Mouse (Mus musculus) hindbrain, embryonic 10.5 days (tissue): ENCODE data around the gene Fkbp1b. TPM values are rescaled to one million over a fixed set of nuclear protein-coding genes. Genes with fewer than 3 reads are reported as not detected.

ENCODE experiments used
- DNase-seq: peaks from one replicate; pipeline ENCODE4 v3.0.0-alpha.2; 2017; ENCODE audit warnings: low spot score
- H3K27ac ChIP-seq: fragments of 300-500 bp; sonication (generic); 2 replicates; pipeline ENCODE4 v1.5.1; 2016; ENCODE audit warnings: mild to moderate bottlenecking, moderate library complexity
- H3K27me3 ChIP-seq: fragments of 300-500 bp; sonication (generic); 2 replicates; pipeline ENCODE4 v1.6.1; 2016; ENCODE audit warnings: mild to moderate bottlenecking; ENCODE audit not compliant: poor library complexity, insufficient read depth, severe bottlenecking
- H3K36me3 ChIP-seq: fragments of 300-500 bp; sonication (generic); 2 replicates; pipeline ENCODE4 v1.6.1; 2016; ENCODE audit warnings: mild to moderate bottlenecking, moderate library complexity
- H3K4me1 ChIP-seq: fragments of 300-500 bp; sonication (generic); replicated peaks from 2 replicates; pipeline ENCODE4 v1.6.1; 2016; ENCODE audit warnings: mild to moderate bottlenecking
- H3K4me3 ChIP-seq: fragments of 300-500 bp; sonication (generic); 2 replicates; pipeline ENCODE4 v1.5.1; 2016; ENCODE audit warnings: mild to moderate bottlenecking, moderate library complexity
- H3K9me3 ChIP-seq: fragments of 300-500 bp; sonication (generic); 2 replicates; pipeline ENCODE4 v1.6.1; 2016; ENCODE audit warnings: mild to moderate bottlenecking, moderate library complexity
- WGBS: fragments of 180-500 bp; shearing (Covaris S2); methylation state at CpG from one replicate; pipeline ENCODE4 v1.1.7; 2016; 5-methylcytosine and 5-hydroxymethylcytosine counted together
- polyA plus RNA-seq: library from polyadenylated mRNA; unstranded; fragments of >200 nt; fragmentation: Nextera tagmentation; extraction: Ambion mirVana; gene quantifications from 2 replicates; pipeline ENCODE4 v1.2.1, GENCODE M21; 2016

Fkbp1b gene
- polyA plus RNA-seq, 1 experiment from 2014 or later = 14.4 TPM

GRCm38 (mm10) chr12:4783598-4783997 lies 57.8 kb downstream of the Fkbp1b start:
- WGBS = 42% methylated on average over 5 of the region's 5 CpGs
- H3K4me3 ChIP-seq = no peak overlapping the region
- DNase-seq = no peak
- no peaks in the 10 kb centered on the region for H3K4me1 ChIP-seq
- H3K9me3 ChIP-seq = no peaks in the 10 kb centered on the region
- H3K27me3 ChIP-seq = no peaks in the 10 kb centered on the region
- no peaks in the 10 kb centered on the region for H3K36me3 ChIP-seq
- H3K27ac ChIP-seq = no peak overlapping the region

Other genes with a start within 250 kb of the Fkbp1b start
- gene Itsn2, start 249.0 kb downstream of the Fkbp1b start, polyA plus RNA-seq = 12.9 and 17.1 TPM in 2 replicates
- gene Gm3625, start 248.7 kb downstream of the Fkbp1b start, polyA plus RNA-seq = not detected in 2 replicates
- gene Fam228a, start 103.2 kb downstream of the Fkbp1b start, polyA plus RNA-seq = 0.24 and 0.41 TPM in 2 replicates
- 2.4 and 3.0 TPM in 2 replicates for gene Pfn4, start 72.6 kb downstream of the Fkbp1b start, polyA plus RNA-seq
- 1.1 and 3.0 TPM in 2 replicates for gene Fam228b, start 72.3 kb downstream of the Fkbp1b start, polyA plus RNA-seq
- gene Sf3b6, start 24.0 kb downstream of the Fkbp1b start, polyA plus RNA-seq = 314 and 329 TPM in 2 replicates
- 27.2 and 28.1 TPM in 2 replicates for gene Wdcp, start 1.7 kb upstream of the Fkbp1b start, polyA plus RNA-seq
- 4.1 and 4.7 TPM in 2 replicates for gene Mfsd2b, start 32.8 kb upstream of the Fkbp1b start, polyA plus RNA-seq
- gene Ubxn2a, start 66.1 kb upstream of the Fkbp1b start, polyA plus RNA-seq = 17.3 and 20.6 TPM in 2 replicates
- gene Atad2b, start 75.8 kb upstream of the Fkbp1b start, polyA plus RNA-seq = 10.9 and 12.8 TPM in 2 replicates